Mouse (Mus musculus) CH12.LX (cell line): ENCODE data around the gene Rab11fip3. TPM values are rescaled to one million over a fixed set of nuclear protein-coding genes. Genes with fewer than 3 reads are reported as not detected.
"Not testable (repeated sequence)": the region's sequence is repeated elsewhere in the genome, so short reads cannot be mapped to it uniquely, and the experiment has no call there.

Experiments
- DNase-seq: peaks from one replicate; pipeline ENCODE4 v3.0.0-alpha.2; 2013; ENCODE audit errors: extremely low read depth
- H3K27ac ChIP-seq: 2 replicates; pipeline ENCODE4 v1.5.1; 2012; ENCODE audit warnings: low read depth, mild to moderate bottlenecking, control low read depth, moderate library complexity; ENCODE audit not compliant: insufficient read depth
- H3K27me3 ChIP-seq: replicated peaks from 2 replicates; pipeline ENCODE3; 2012; ENCODE audit warnings: inconsistent platforms
- H3K36me3 ChIP-seq, 2 experiments: replicated peaks in 1 of 2; 2 replicates each; pipeline versions ENCODE3 to v1.6.1; 2012; ENCODE audit warnings: inconsistent platforms in 1 of 2, low read length in 1 of 2, mild to moderate bottlenecking in 1 of 2, mixed read lengths in 1 of 2, moderate library complexity in 1 of 2; ENCODE audit not compliant: control insufficient read depth in 1 of 2, insufficient read depth in 1 of 2
- H3K4me1 ChIP-seq, 2 experiments: 2 replicates each; pipeline ENCODE4 v1.6.1; 2012; ENCODE audit warnings: inconsistent platforms in 1 of 2, moderate library complexity in 1 of 2; ENCODE audit not compliant: insufficient read depth in 2 of 2, control insufficient read depth in 1 of 2
- H3K4me2 ChIP-seq: 2 replicates; pipeline ENCODE4 v1.6.1; 2012; ENCODE audit warnings: low read depth, mild to moderate bottlenecking, control low read depth; ENCODE audit not compliant: poor library complexity, insufficient read depth, severe bottlenecking
- H3K4me3 ChIP-seq, 3 experiments: fragments of 150-350 bp in 1 of 3; sonication (generic) in 1 of 3; replicated peaks in 1 of 3; 2 replicates each; pipeline versions ENCODE3 to v1.5.1; 2011 to 2012; ENCODE audit warnings: low read depth in 2 of 3, low read length in 2 of 3, mild to moderate bottlenecking in 2 of 3, moderate library complexity in 2 of 3, control low read depth in 1 of 3, improper control_type of control experiment in 1 of 3, inconsistent platforms in 1 of 3, mixed read lengths in 1 of 3; ENCODE audit not compliant: poor library complexity in 1 of 3
- H3K79me2 ChIP-seq: replicated peaks from 2 replicates; pipeline ENCODE4 v1.6.1; 2012; ENCODE audit warnings: mild to moderate bottlenecking, moderate library complexity; ENCODE audit not compliant: control insufficient read depth, poor library complexity, insufficient read depth, severe bottlenecking; ENCODE audit errors: extremely low read depth
- H3K9ac ChIP-seq: 2 replicates; pipeline ENCODE4 v1.6.1; 2012; ENCODE audit warnings: low read depth, mild to moderate bottlenecking, control low read depth, moderate library complexity; ENCODE audit not compliant: insufficient read depth
- H3K9me3 ChIP-seq: replicated peaks from 2 replicates; pipeline ENCODE3; 2012; ENCODE audit warnings: low read length, inconsistent platforms, mixed read lengths
- BHLHE40 ChIP-seq: IDR thresholded peaks from 2 replicates; pipeline ENCODE4 v1.6.1; 2011; ENCODE audit warnings: mild to moderate bottlenecking, low read depth, low read length, improper control_type of control experiment
- CHD2 ChIP-seq: IDR thresholded peaks from 2 replicates; pipeline ENCODE4 v1.6.1; 2011; ENCODE audit warnings: low read length, improper control_type of control experiment
- CTCF ChIP-seq, 2 experiments: IDR thresholded peaks in 1 of 2; conservative IDR thresholded peaks in 1 of 2; 2 replicates each; pipeline ENCODE4 v1.5.1; 2011 to 2012; ENCODE audit warnings: low read depth in 2 of 2, low read length in 2 of 2, improper control_type of control experiment in 1 of 2, inconsistent platforms in 1 of 2, mild to moderate bottlenecking in 1 of 2, moderate library complexity in 1 of 2
- E2F4 ChIP-seq: IDR thresholded peaks from 2 replicates; pipeline ENCODE4 v1.6.1; 2011; ENCODE audit warnings: low read depth, low read length, improper control_type of control experiment; ENCODE audit not compliant: insufficient replicate concordance
- ELF1 ChIP-seq: IDR thresholded peaks from 2 replicates; pipeline ENCODE4 v1.6.1; 2014; ENCODE audit warnings: low read depth, mild to moderate bottlenecking, inconsistent platforms, low read length, improper control_type of control experiment
- EP300 ChIP-seq: IDR thresholded peaks from 2 replicates; pipeline ENCODE4 v1.6.1; 2011; ENCODE audit warnings: low read length, improper control_type of control experiment
- ETS1 ChIP-seq: conservative IDR thresholded peaks from 2 replicates; pipeline ENCODE4 v1.6.1; 2012; ENCODE audit warnings: low read depth, mild to moderate bottlenecking, inconsistent platforms, low read length, improper control_type of control experiment, moderate library complexity
- GABPA ChIP-seq: IDR thresholded peaks from 2 replicates; pipeline ENCODE4 v1.6.1; 2012; ENCODE audit warnings: low read depth, low read length, improper control_type of control experiment, inconsistent platforms; ENCODE audit not compliant: insufficient replicate concordance
- HCFC1 ChIP-seq: IDR thresholded peaks from 2 replicates; pipeline ENCODE4 v1.6.1; 2012; ENCODE audit warnings: low read depth, mild to moderate bottlenecking, inconsistent platforms, low read length, improper control_type of control experiment
- IRF4 ChIP-seq: IDR thresholded peaks from 2 replicates; pipeline ENCODE4 v1.6.1; 2014; ENCODE audit warnings: low read depth, mild to moderate bottlenecking, inconsistent platforms, low read length, improper control_type of control experiment
- JUND ChIP-seq: conservative IDR thresholded peaks from 2 replicates; pipeline ENCODE4 v1.6.1; 2011; ENCODE audit warnings: low read depth, low read length, improper control_type of control experiment
- KAT2A ChIP-seq: IDR thresholded peaks from 2 replicates; pipeline ENCODE4 v1.6.1; 2012; ENCODE audit warnings: low read length, improper control_type of control experiment, inconsistent platforms; ENCODE audit not compliant: insufficient replicate concordance
- MAFK ChIP-seq: IDR thresholded peaks from 2 replicates; pipeline ENCODE4 v1.6.1; 2011; ENCODE audit warnings: low read length, improper control_type of control experiment; ENCODE audit not compliant: insufficient replicate concordance
- MAX ChIP-seq: IDR thresholded peaks from 2 replicates; pipeline ENCODE4 v1.6.1; 2011; ENCODE audit warnings: low read length, improper control_type of control experiment
- MAZ ChIP-seq: IDR thresholded peaks from 2 replicates; pipeline ENCODE4 v1.6.1; 2012; ENCODE audit warnings: low read depth, mild to moderate bottlenecking, inconsistent platforms, low read length, improper control_type of control experiment, moderate library complexity
- MEF2A ChIP-seq: IDR thresholded peaks from 2 replicates; pipeline ENCODE4 v1.6.1; 2014; ENCODE audit warnings: low read depth, mild to moderate bottlenecking, inconsistent platforms, low read length, improper control_type of control experiment, borderline replicate concordance
- MYC ChIP-seq: IDR thresholded peaks from 2 replicates; pipeline ENCODE4 v1.6.1; 2011; ENCODE audit warnings: low read depth, mild to moderate bottlenecking, improper control_type of control experiment, low read length
- NELFE ChIP-seq: IDR thresholded peaks from 2 replicates; pipeline ENCODE4 v1.6.1; 2011; ENCODE audit warnings: low read depth, low read length, improper control_type of control experiment
- PAX5 ChIP-seq: IDR thresholded peaks from 2 replicates; pipeline ENCODE4 v1.6.1; 2012; ENCODE audit warnings: low read length, inconsistent platforms, mixed read lengths
- RAD21 ChIP-seq: IDR thresholded peaks from 2 replicates; pipeline ENCODE4 v1.6.1; 2011; ENCODE audit warnings: low read depth, mild to moderate bottlenecking, low read length, improper control_type of control experiment, moderate library complexity
- RCOR1 ChIP-seq: conservative IDR thresholded peaks from 2 replicates; pipeline ENCODE4 v1.6.1; 2012; ENCODE audit warnings: low read depth, mild to moderate bottlenecking, inconsistent platforms, low read length, improper control_type of control experiment
- SIN3A ChIP-seq: IDR thresholded peaks from 2 replicates; pipeline ENCODE4 v1.6.1; 2012; ENCODE audit warnings: low read length, improper control_type of control experiment, inconsistent platforms
- SMC3 ChIP-seq: IDR thresholded peaks from 2 replicates; pipeline ENCODE4 v1.6.1; 2011; ENCODE audit warnings: low read depth, low read length, improper control_type of control experiment
- TBP ChIP-seq: conservative IDR thresholded peaks from 2 replicates; pipeline ENCODE4 v1.6.1; 2011; ENCODE audit warnings: low read depth, low read length, improper control_type of control experiment
- TCF12 ChIP-seq: IDR thresholded peaks from 2 replicates; pipeline ENCODE4 v1.6.1; 2014; ENCODE audit warnings: low read depth, mild to moderate bottlenecking, inconsistent platforms, low read length, improper control_type of control experiment
- USF1 ChIP-seq: IDR thresholded peaks from 2 replicates; pipeline ENCODE4 v1.6.1; 2014; ENCODE audit warnings: low read depth, mild to moderate bottlenecking, inconsistent platforms, low read length, improper control_type of control experiment
- USF2 ChIP-seq: conservative IDR thresholded peaks from 2 replicates; pipeline ENCODE4 v1.6.1; 2011; ENCODE audit warnings: low read depth, low read length, improper control_type of control experiment
- ZC3H11A ChIP-seq: IDR thresholded peaks from 2 replicates; pipeline ENCODE4 v1.6.1; 2012; ENCODE audit warnings: low read depth, mild to moderate bottlenecking, inconsistent platforms, low read length, improper control_type of control experiment
- ZKSCAN1 ChIP-seq: IDR thresholded peaks from 2 replicates; pipeline ENCODE4 v1.6.1; 2012; ENCODE audit warnings: low read depth, inconsistent platforms, low read length, improper control_type of control experiment, borderline replicate concordance
- ZMIZ1 ChIP-seq: IDR thresholded peaks from 2 replicates; pipeline ENCODE4 v1.6.1; 2012; ENCODE audit warnings: low read depth, mild to moderate bottlenecking, inconsistent platforms, low read length, improper control_type of control experiment
- ZNF384 ChIP-seq: IDR thresholded peaks from 2 replicates; pipeline ENCODE4 v1.6.1; 2012; ENCODE audit warnings: low read depth, low read length, improper control_type of control experiment, inconsistent platforms
- dilution Hi-C: fragments of 300-500 bp; cut with MboI; formaldehyde crosslinking; loops from 2 replicates; pipeline ENCODE4 v1.14.3; 2020; ENCODE audit warnings: low sequenced_read_pairs; ENCODE audit not compliant: extremely low pct_unique_long_range_greater_than_20kb, extremely low pct_ligation_motif_present
- in situ Hi-C: fragments of 300-500 bp; cut with MboI; formaldehyde crosslinking; loops from 3 replicates; pipeline ENCODE4 v1.14.3; 2019; ENCODE audit warnings: low sequenced_read_pairs, low pct_ligation_motif_present, low pct_unique_long_range_greater_than_20kb, mixed read lengths
- polyA plus RNA-seq: library from polyadenylated mRNA; unstranded; fragments of >175 nt; gene quantifications from 2 replicates; pipeline ENCODE4 v1.2.1, GENCODE M21; 2012; ENCODE audit warnings: low read depth; ENCODE audit not compliant: insufficient read length
- total RNA-seq, 2 experiments: library from RNA; depleted of rRNA; stranded (reverse); fragments of 300-350 nt in 1 of 2; fragments of >200 nt in 1 of 2; gene quantifications; 2 replicates each; pipeline ENCODE4 v1.2.3; 2012 to 2014

Rab11fip3 gene
- total and polyA plus RNA-seq, 3 experiments = 3.5 to 7.6 (median 4.6) TPM

DNA sequence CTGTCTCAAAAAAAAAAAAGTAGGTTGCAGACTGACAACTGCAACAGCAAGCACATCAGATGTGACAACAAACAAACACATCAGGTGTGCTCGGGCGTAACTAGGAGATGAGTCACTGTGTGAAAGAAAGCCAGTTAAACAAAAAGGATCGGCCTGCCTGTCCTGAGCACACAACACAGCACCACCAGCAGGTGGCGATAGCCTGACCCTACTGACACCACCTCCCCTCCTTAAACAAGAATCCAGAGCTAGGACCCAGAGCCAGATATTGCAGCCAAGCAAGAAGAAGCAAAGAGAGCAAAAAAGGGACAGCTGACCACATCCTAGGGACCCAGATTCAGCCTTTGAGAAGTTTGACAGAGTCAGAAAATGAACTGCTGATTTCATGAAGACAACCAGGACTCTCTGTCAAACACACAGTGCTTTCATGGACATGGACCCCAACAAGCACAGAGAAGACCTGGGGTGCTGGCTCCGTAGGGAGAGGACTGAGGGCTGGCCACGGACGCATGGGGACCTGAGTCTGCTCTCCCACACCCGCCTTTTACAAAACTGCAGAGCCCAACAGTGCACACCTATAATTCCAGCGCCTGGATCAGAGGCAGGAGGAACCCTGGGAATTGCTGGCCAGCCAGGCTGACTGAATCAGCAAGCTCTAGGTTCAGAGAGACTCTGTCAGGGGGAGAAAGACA lies 28.1 kb downstream of the Rab11fip3 start:
- no peak overlapping the region for H3K4me3 ChIP-seq
- no peak overlapping the region for H3K4me2 ChIP-seq
- H3K4me1 ChIP-seq = 0 out of 4 replicates have a peak, but pooled peaks cover 0 to 3% of the 10 kb centered on the region in 2 experiments
- H3K9ac ChIP-seq = no peak overlapping the region
- no peak overlapping the region for H3K27ac ChIP-seq
- in situ Hi-C loops (no loop called here), dilution Hi-C loops (no loop called here)
- TF ChIP-seq ZNF384 (0 out of 2 replicates have a peak, but pooled peaks have one; percentile 10), MEF2A (no peak), EP300 (no peak), USF1 (no peak), BHLHE40 (no peak; the same call in 1 of the 2 replicates), CTCF (conservative IDR thresholded peaks at IDR 0.05 in 1 of 2, IDR thresholded peaks at IDR 0.05 in 1 of 2; ENCODE audit: low read depth in 2 of 2, low read length in 2 of 2) (peak; percentile 72 to 91), KAT2A (no peak), CHD2 (no peak), USF2 (no peak), IRF4 (0 out of 2 replicates have a peak, but pooled peaks have one; percentile 22), TCF12 (0 out of 2 replicates have a peak, but pooled peaks have one; percentile 25), NELFE (peak; percentile 31; the same call in 1 of the 2 replicates), RAD21 (peak; percentile 63), MAX (no peak), ETS1 (no peak), GABPA (no peak), MYC (no peak; the same call in 1 of the 2 replicates), PAX5 (no peak), MAFK (no peak), RCOR1 (no peak), ZMIZ1 (no peak), ZC3H11A (no peak), ELF1 (peak; percentile 9; the same call in 1 of the 2 replicates), SMC3 (peak; percentile 85), MAZ (no peak), E2F4 (no peak), JUND (no peak; the same call in 1 of the 2 replicates), HCFC1 (no peak), SIN3A (0 out of 2 replicates have a peak, but pooled peaks have one; percentile 40), TBP (no peak), ZKSCAN1 (no peak)
- no peaks in the 10 kb centered on the region for H3K27me3 ChIP-seq
- H3K36me3 ChIP-seq = peaks cover 0 to 25% of the 10 kb centered on the region in 2 experiments
- DNase-seq = peak; percentile 76
- H3K9me3 ChIP-seq = no peaks in the 10 kb centered on the region
- no peaks in the 10 kb centered on the region for H3K79me2 ChIP-seq

GRCm38 (mm10) chr17:26040711-26041110 lies 28.6 kb downstream of the Rab11fip3 start:
- H3K36me3 ChIP-seq = peaks cover 3 to 25% of the 10 kb centered on the region in 2 experiments
- DNase-seq, in situ Hi-C loops, H3K9ac ChIP-seq, H3K79me2 ChIP-seq, dilution Hi-C loops, H3K27me3 ChIP-seq, H3K4me1 ChIP-seq, H3K27ac ChIP-seq, H3K4me3 ChIP-seq, H3K4me2 ChIP-seq, H3K9me3 ChIP-seq: not testable (repeated sequence)
